Mouse (Mus musculus): ENCODE measurements around the gene Klhl22.

Gene Klhl22

DNA sequence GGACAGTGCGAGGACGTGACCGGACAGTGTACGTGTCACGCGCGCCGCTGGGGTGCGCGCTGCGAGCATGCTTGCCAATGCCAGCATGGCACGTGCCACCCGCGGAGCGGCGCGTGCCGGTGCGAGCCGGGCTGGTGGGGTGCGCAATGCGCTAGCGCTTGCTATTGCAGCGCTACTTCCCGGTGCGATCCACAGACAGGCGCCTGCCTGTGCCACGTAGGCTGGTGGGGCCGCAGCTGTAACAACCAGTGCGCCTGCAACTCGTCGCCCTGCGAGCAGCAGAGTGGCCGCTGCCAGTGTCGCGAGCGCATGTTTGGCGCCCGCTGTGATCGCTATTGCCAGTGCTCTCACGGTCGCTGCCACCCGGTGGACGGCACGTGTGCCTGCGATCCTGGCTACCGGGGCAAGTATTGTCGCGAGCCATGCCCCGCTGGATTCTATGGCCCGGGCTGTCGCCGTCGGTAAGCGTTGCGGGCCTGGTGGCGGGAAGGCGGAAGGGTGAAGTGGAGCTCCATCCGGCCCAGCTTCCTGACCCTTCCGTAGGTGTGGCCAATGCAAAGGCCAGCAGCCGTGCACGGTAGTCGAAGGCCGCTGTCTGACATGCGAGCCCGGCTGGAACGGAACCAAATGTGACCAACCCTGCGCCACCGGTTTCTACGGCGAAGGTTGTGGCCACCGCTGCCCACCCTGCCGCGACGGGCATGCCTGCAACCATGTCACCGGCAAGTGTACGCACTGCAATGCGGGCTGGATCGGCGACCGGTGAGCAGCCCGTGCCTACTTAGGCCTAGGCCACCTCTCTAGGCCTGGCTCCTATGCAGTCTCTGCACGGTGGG, 43.6 kb downstream of the Klhl22 start:
- peak; percentile 45 for DNase-seq

- DNase-seq: no peak
Observed at GRCm38 (mm10) chr16:17803675-17804448, 44.4 kb downstream of the Klhl22 start.

DNA sequence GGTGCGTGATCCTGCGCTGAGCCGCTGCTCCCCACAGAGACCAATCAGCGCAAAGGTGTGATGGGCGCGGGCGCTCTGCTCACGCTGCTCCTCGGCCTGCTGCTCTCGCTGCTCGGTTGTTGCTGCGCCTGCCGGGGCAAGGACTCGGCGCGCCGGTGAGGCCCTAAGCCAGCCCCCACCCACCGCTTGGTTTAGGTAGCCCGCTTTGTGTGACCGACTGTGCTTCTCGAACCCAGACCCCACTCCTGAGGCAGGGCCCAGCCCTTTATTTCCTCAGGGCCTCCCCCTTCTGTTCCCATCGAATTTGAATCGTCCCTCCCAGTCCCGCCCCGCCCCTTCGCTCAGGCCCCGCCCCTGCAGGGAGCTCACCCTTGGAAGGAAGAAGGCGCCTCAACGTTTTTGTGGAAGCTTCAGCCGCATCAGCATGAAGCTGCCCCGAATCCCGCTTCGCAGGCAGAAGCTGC, 45.1 kb downstream of the Klhl22 start:
- no peak for DNase-seq

GRCm38 (mm10) chr16:17804982-17805381, 45.6 kb downstream of the Klhl22 start:
- DNase-seq: no peak

DNA sequence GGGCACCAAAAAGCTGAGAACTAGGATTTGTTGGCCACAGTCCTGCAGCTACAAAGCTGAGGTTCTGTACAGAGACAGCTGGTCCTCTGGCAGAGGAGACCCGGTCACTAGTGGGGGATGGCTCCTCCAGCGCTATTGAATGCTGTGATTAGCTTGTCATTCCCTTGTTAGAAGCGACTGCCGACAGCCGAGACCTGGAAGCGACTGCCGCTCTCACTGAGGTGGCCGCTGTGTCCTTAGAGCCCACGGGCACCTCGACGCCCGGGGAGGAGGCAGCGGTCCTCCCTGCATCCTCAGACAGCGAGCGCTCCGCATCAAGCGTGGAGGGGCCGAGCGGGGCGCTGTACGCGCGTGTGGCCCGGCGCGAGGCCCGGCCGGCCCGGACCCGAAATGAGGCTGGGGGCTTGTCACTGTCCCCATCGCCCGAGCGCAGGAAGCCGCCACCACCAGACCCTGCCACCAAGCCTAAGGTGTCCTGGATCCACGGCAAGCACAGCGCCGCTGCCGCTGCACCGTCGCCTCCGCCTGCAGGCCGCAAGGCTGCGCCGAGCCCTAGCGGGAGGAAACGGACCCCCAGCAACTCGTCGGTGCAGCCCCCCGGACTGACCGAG, 47.3 kb downstream of the Klhl22 start:
- no peak for DNase-seq

GRCm38 (mm10) chr16:17807192-17808009, 48.0 kb downstream of the Klhl22 start:
- peak; percentile 82 for DNase-seq

DNA sequence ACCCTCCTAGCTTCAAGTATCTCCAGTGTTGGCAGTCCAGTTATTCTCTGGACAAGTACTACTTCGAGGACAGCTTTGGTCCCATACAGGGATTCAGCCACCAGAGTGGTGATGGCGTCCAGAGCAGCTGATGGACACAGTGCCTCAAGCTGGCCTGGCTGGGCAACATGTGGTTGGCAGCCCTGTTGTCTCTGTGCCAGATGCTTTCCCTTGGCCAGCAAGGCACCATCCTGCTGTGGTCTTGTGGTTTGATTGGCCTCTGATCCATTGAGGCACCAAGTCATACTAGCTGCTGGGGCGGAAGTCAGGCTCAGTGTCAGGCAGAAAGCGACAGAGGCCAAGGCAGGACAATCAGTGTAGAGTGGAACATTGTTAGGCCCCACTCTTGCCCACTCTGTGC, 49.7 kb downstream of the Klhl22 start:
- DNase-seq: no peak

DNA sequence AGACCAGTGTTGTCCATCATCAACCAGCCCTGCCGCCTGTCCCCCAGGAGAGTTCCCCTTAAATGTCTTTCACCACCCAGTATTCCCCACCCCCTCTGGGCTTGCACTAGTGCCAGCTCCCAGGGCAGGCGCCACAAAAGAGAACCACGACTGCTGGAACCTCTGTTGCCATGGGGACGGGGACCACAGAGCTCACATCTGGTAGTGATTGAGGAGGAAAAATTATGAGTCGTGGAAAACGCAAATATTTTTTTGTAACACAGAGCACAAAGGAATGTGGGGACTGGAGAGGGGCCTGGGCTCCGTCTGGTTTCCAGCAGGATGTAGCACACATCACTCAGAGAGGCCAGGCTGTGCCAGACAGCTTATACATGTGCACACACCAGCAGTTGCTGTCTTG, 50.3 kb downstream of the Klhl22 start:
- DNase-seq: peak; percentile 64

DNA sequence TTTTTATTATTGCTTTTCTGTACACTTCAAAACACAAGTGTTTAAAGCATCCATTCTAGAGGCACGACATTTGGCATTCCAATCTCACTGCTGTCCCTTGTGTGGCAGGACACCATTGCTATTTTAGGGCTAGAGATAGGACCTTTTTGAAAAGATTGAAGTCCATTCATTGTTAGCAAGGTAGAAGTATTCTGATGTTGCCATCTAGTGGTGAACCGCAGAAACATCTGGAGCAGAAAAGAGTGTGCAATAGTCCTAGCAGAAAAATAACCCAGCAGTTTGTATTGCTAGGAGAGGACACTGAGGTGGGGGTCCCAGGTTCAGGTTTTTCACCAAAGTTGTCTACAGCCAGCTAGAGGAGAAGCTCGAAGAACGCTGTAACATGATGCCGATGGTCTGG, 52.7 kb downstream of the Klhl22 start:
- DNase-seq: peak; percentile 46

DNA sequence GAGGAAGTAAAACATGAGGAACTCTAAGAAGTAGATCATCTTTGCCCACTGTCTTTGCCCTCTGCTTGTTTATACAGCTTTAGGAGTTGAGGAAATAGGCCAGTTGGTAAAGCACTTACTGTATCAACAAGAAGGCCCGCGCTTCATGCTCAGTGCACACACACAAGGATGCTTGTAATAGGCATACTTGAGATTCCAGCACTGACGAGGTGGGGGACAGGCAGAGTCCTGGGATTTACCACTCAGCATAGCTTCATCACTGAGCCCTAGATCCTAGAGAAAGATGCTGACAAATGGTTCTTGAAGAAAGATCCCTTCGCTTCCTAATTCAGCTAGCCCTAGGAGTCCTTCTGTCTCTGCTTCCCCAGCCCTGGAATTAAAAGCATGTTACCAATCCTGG, 53.8 kb downstream of the Klhl22 start:
- DNase-seq: no peak

DNA sequence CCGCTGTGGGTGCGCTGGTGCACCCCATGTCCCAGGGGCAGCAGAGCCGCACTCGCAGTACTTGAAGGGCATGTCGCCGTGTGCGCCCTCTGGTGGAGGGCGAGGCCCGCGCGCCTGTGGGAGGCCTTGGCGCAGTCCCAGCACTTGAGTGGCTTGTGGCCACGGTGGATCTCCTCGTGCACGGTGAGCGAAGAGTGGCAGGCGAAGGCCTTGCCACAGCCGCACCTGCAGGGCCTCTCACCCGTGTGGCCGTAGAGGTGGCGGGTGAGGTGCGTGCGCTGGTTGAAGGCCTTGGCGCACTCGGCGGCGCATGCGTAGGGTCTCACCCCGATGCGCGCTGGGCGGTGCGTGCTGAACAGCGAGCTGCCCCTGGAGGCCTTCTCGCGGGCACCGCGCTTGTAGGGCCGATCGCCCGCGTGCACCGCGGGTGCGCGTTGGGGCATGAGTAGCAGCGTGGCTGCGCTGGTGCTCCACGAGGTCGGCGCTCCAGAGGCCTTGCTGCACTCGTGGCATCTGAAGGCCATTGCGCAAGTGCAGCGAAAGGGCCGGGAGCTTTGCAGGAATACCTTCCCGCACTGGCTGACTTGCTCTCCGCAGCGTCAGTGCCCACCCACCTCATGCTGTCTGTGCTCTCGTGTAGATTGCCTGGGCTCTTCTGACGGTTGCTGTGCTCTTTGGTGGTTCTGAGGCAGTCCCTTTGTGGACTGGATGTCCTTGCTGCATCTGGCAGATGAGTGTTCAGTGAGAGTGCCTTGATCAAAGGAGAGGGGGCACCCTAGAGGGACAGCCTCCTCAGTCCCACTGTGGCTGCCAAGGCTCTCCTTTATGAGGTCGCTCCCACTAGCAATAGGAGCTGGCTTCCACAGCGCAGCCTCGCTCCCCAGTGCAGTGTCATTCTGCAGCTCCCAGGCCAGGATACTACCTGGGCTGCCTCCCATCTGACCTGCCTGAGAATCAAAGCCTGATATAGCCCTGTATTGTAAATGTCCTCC, 56.3 kb downstream of the Klhl22 start:
- DNase-seq: peak; percentile 77

DNA sequence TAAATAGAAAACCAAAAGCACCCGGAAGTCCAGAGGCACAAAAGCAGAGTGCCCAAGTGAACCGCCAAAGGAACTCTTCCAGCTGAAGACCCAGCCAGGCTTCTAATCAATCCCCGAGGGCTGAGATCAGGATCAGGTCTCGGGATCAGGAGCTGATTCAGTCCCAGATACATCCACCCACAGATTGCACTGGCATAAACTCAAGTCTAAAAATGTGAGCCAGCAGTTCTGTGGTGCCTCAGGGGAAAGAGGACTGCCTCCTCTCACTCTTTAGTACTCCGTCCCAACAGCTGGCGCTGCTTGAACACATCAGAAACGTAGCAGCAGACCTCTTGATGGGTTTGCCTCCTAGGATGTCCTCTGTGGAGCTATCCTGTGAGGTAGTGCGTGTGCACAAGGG, 57.1 kb downstream of the Klhl22 start:
- DNase-seq: no peak

GRCm38 (mm10) chr16:17826500-17826899, 67.1 kb downstream of the Klhl22 start:
- no peak for DNase-seq

- no peak for DNase-seq
Observed at GRCm38 (mm10) chr16:17828229-17828628, 68.8 kb downstream of the Klhl22 start.

DNA sequence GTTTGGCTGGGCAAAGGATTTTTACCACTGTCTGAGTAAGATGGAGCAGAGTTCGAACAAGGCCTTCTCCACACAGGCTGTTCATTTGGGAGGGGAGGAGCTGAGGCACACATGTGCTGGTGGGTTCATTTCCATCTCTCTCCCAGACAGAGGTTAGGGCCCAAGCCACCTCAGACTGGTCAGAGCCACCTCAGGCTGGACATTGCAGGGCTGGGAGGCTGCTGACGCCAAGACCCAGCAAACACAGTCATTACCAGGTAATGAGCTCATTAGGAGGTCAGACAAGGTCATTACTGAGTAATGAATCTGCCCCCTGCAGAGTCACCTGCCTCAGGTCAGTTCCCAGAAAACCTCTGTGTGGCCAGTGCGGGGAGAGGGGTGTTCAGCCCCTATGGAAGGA, 69.4 kb downstream of the Klhl22 start:
- DNase-seq: no peak

DNA sequence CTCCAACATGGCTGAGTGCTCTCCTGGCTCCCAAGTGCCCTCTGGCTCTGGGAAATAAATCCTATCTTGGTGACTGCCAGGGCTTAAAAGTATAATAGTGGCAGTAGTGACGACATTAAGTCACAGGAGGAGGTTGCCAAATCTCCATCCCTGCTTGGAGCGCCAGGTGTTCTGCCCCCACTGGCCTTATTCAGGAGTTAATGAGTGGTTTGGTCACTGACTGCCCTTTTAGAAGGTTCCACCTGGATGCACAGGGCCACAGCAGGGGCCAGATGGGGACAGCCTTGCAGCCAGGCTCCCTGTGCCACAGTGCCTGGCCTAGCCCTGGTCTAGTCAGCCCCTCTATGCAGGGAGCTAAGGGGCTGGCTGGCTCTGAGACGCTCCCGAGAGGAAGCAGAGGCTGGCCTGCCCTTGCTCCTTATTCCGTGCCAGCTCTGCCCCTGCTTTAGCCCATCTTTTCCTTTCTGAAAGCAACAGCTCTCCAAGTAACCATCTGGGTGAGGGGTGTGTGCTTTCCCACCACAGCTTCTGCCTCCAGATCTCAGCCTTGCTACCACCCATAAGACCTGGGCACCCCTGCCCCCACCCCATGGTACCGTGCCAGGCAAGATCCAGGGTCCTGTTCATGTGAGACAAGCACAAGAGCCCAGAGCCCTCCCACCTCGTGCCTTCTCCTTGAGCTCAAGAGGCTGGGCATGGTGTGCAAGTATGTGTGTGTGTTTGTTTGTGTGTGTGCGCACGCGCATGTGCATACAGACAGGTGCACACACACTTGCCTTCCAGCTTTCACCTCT, 71.2 kb downstream of the Klhl22 start:
- DNase-seq: no peak

GRCm38 (mm10) chr16:17831781-17832180, 72.4 kb downstream of the Klhl22 start:
- no peak for DNase-seq

GRCm38 (mm10) chr16:17832821-17833220, 73.4 kb downstream of the Klhl22 start, which contains the start of gene B830017H08Rik:
Gene B830017H08Rik (plus strand): TSS chr16:17833121.
- DNase-seq: no peak

GRCm38 (mm10) chr16:17833321-17833680, 73.9 kb downstream of the Klhl22 start:
- DNase-seq: no peak

DNA sequence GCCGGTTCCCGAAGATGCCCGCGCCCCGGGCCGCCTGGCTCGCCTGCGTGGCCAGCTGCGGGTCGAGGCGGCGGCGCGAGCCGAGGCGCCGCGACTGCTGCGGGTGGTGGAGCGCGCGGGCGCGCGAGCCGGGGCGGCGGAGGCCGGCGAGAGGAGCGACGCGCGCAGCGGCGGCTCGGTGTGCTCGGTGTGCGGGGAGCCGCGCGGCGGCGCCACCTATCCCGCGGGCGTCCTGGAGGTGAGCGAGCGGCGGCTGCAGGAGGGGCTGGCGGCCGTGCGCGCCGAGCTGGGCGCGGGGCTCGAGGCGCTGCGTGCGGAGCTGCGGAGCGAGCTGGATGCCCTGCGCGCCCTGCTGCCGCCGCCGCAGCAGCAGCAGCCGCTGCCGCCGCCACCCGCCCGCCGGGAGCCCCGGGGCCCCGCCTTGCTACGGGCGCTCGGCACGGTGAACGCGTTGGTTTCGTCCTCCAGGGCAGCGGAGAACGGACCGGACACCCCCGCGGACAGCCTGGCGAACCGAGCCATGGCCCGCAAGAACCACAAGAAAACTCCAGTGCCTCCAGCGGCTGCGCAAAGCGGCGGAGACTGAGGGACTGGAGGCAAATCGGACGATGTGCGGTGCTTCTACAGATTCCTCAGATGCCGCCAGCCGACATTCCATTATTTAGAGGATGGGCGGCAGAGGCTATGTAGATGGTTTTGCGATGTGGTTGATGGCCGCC, 74.4 kb downstream of the Klhl22 start:
- no peak for DNase-seq

All from lung, postnatal 14 days (tissue).